Mouse (Mus musculus) forebrain, postnatal 0 days (tissue): ENCODE data around the gene Nsd2. TPM values are rescaled to one million over a fixed set of nuclear protein-coding genes. Genes with fewer than 3 reads are reported as not detected.
A peak's percentile ranks its signal among the peaks of the same experiment; 100 is the strongest.

Source experiments
- ATAC-seq: fragments of 200-750 bp; cut with Nextera tagmentation; 2 replicates; pipeline ENCODE4 v1.8.0; 2017; ENCODE audit warnings: mild to moderate bottlenecking, moderate library complexity
- DNase-seq: peaks from one replicate; pipeline ENCODE4 v3.0.0-alpha.2; 2015
- H3K27ac ChIP-seq: fragments of 300-500 bp; sonication (generic); 2 replicates; pipeline ENCODE4 v1.5.1; 2014; ENCODE audit warnings: low read depth, mild to moderate bottlenecking, antibody characterized with exemption, low read length, moderate library complexity, mixed read lengths
- H3K27me3 ChIP-seq: fragments of 300-500 bp; sonication (generic); 2 replicates; pipeline ENCODE4 v1.6.1; 2014; ENCODE audit warnings: mild to moderate bottlenecking, low read length, mixed read lengths; ENCODE audit not compliant: insufficient read depth
- H3K36me3 ChIP-seq: fragments of 300-500 bp; sonication (generic); 2 replicates; pipeline ENCODE4 v1.6.1; 2014; ENCODE audit warnings: mild to moderate bottlenecking, moderate library complexity; ENCODE audit not compliant: insufficient read depth
- H3K4me1 ChIP-seq: fragments of 300-500 bp; sonication (generic); 2 replicates; pipeline ENCODE4 v1.6.1; 2014; ENCODE audit warnings: antibody characterized with exemption; ENCODE audit not compliant: insufficient read depth
- H3K4me2 ChIP-seq: fragments of 300-500 bp; sonication (generic); 2 replicates; pipeline ENCODE4 v1.6.1; 2014; ENCODE audit warnings: low read depth, mild to moderate bottlenecking, moderate library complexity
- H3K4me3 ChIP-seq: fragments of 300-500 bp; sonication (generic); 2 replicates; pipeline ENCODE4 v1.5.1; 2014; ENCODE audit warnings: low read depth, low read length, mixed read lengths
- H3K9ac ChIP-seq: fragments of 300-500 bp; sonication (generic); 2 replicates; pipeline ENCODE4 v1.6.1; 2014; ENCODE audit warnings: mild to moderate bottlenecking
- H3K9me3 ChIP-seq: fragments of 300-500 bp; sonication (generic); 2 replicates; pipeline ENCODE4 v1.6.1; 2016; ENCODE audit warnings: low read length
- CTCF ChIP-seq: sonication (generic); IDR thresholded peaks from 2 replicates; pipeline ENCODE4 v1.5.1; 2016; ENCODE audit warnings: antibody characterized with exemption, control low read depth, low read depth
- WGBS: fragments of 180-500 bp; shearing (Covaris S2); extraction: QIAGEN DNeasy Blood & Tissue Kit; methylation state at CpG from one replicate; pipeline ENCODE4 v1.1.7; 2014; 5-methylcytosine and 5-hydroxymethylcytosine counted together
- polyA plus RNA-seq: library from polyadenylated mRNA; unstranded; fragments of >200 nt; fragmentation: Nextera tagmentation; extraction: Ambion mirVana; gene quantifications from 2 replicates; pipeline ENCODE4 v1.2.1, GENCODE M21; 2015
- total RNA-seq: library from RNA; depleted of rRNA; stranded (reverse); fragments of >200 nt; gene quantifications from 2 replicates; pipeline ENCODE4 v1.2.3, GENCODE M21; 2014

The Nsd2 gene
- total and polyA plus RNA-seq, 2 experiments from 2014 or later, result 58.6 to 127 TPM

- TF ChIP-seq CTCF, result no peak
- Histone ChIP-seq H3K9me3 (no peaks in the 10 kb centered on the region), H3K27ac (no peak overlapping the region), H3K27me3 (no peaks in the 10 kb centered on the region), H3K4me2 (no peak overlapping the region), H3K9ac (no peak overlapping the region), H3K4me1 (no peaks in the 10 kb centered on the region), H3K36me3 (peaks cover 95% of the 10 kb centered on the region), H3K4me3 (no peak overlapping the region)
- DNase-seq (no peak), ATAC-seq (peak; percentile 14; the same call in 1 of the 2 replicates)
- 86% methylated on average over 9 of the region's 9 CpGs for WGBS
Observed at GRCm38 (mm10) chr5:33895116-33895515, 74.6 kb downstream of the Nsd2 start.

GRCm38 (mm10) chr5:33897158-33897557 lies 76.6 kb downstream of the Nsd2 start:
- Histone ChIP-seq H3K27ac (no peak overlapping the region), H3K4me2 (no peak overlapping the region), H3K4me1 (no peaks in the 10 kb centered on the region), H3K27me3 (no peaks in the 10 kb centered on the region), H3K36me3 (peaks cover 94% of the 10 kb centered on the region), H3K9me3 (no peaks in the 10 kb centered on the region), H3K9ac (no peak overlapping the region), H3K4me3 (no peak overlapping the region)
- ATAC-seq, result no peak
- WGBS, result 87% methylated on average over 2 of the region's 2 CpGs
- no peak for DNase-seq
- no peak for TF ChIP-seq CTCF

GRCm38 (mm10) chr5:33898671-33899070 lies 78.1 kb downstream of the Nsd2 start:
- no peak overlapping the region for H3K4me3 ChIP-seq
- 86% methylated on average over 9 of the region's 9 CpGs for whole genome bisulfite sequencing
- ATAC-seq, result no peak

GRCm38 (mm10) chr5:33899245-33899644 lies 78.7 kb downstream of the Nsd2 start:
- H3K9me3 ChIP-seq, result no peaks in the 10 kb centered on the region
- WGBS, result 83% methylated on average over 3 of the region's 3 CpGs
- H3K27ac ChIP-seq, result no peak overlapping the region
- no peak overlapping the region for H3K9ac ChIP-seq
- H3K4me1 ChIP-seq, result no peaks in the 10 kb centered on the region
- H3K27me3 ChIP-seq, result no peaks in the 10 kb centered on the region
- H3K4me2 ChIP-seq, result no peak overlapping the region
- no peak overlapping the region for H3K4me3 ChIP-seq
- peaks cover 85% of the 10 kb centered on the region for H3K36me3 ChIP-seq
- no peak for TF ChIP-seq CTCF
- DNase-seq (no peak), ATAC-seq (no peak)

More at GRCm38 (mm10) chr5:33898671-33899070, 78.1 kb downstream of the Nsd2 start:
- Histone ChIP-seq H3K9ac (no peak overlapping the region), H3K27ac (no peak overlapping the region), H3K36me3 (peaks cover 90% of the 10 kb centered on the region), H3K27me3 (no peaks in the 10 kb centered on the region), H3K4me1 (no peaks in the 10 kb centered on the region), H3K4me2 (no peak overlapping the region), H3K9me3 (no peaks in the 10 kb centered on the region)
- no peak for DNase-seq
- TF ChIP-seq CTCF, result no peak

GRCm38 (mm10) chr5:33900101-33900500 lies 79.6 kb downstream of the Nsd2 start:
- H3K4me2 ChIP-seq, result no peak overlapping the region
- H3K4me1 ChIP-seq, result no peaks in the 10 kb centered on the region
- H3K27ac ChIP-seq, result no peak overlapping the region
- no peaks in the 10 kb centered on the region for H3K9me3 ChIP-seq
- H3K36me3 ChIP-seq, result peaks cover 76% of the 10 kb centered on the region
- no peak overlapping the region for H3K9ac ChIP-seq
- no peak for TF ChIP-seq CTCF
- ATAC-seq, result no peak
- no peak overlapping the region for H3K4me3 ChIP-seq
- H3K27me3 ChIP-seq, result no peaks in the 10 kb centered on the region
- WGBS, result 89% methylated on average over 3 of the region's 3 CpGs
- no peak for DNase-seq

GRCm38 (mm10) chr5:33900701-33901263 lies 80.3 kb downstream of the Nsd2 start:
- TF ChIP-seq CTCF, result no peak
- DNase-seq (no peak), ATAC-seq (no peak)
- Histone ChIP-seq H3K9me3 (no peaks in the 10 kb centered on the region), H3K27me3 (no peaks in the 10 kb centered on the region), H3K4me2 (no peak overlapping the region), H3K36me3 (peaks cover 71% of the 10 kb centered on the region), H3K9ac (no peak overlapping the region), H3K27ac (no peak overlapping the region), H3K4me3 (no peak overlapping the region), H3K4me1 (no peaks in the 10 kb centered on the region)
- WGBS, result 93% methylated on average over 9 of the region's 9 CpGs

- 90% methylated on average over 3 of the region's 3 CpGs for WGBS
- ATAC-seq, result no peak
- no peak overlapping the region for H3K27ac ChIP-seq
Observed at GRCm38 (mm10) chr5:33901278-33901677, 80.8 kb downstream of the Nsd2 start.

More at GRCm38 (mm10) chr5:33901278-33901677, 80.8 kb downstream of the Nsd2 start:
- Histone ChIP-seq H3K9ac (no peak overlapping the region), H3K4me3 (no peak overlapping the region), H3K27me3 (no peaks in the 10 kb centered on the region), H3K9me3 (no peaks in the 10 kb centered on the region), H3K4me1 (no peaks in the 10 kb centered on the region), H3K36me3 (peaks cover 66% of the 10 kb centered on the region), H3K4me2 (no peak overlapping the region)
- TF ChIP-seq CTCF, result no peak
- no peak for DNase-seq
